Mouse (Mus musculus) midbrain, embryonic 12.5 days (tissue): Measurements from ENCODE around the gene Ythdf1. TPM values are rescaled to one million over a fixed set of nuclear protein-coding genes. Genes with fewer than 3 reads are reported as not detected.

Experiments used
- ATAC-seq: fragments of 200-750 bp; cut with Nextera tagmentation; 2 replicates; pipeline ENCODE4 v1.8.0; 2017; ENCODE audit warnings: low read depth, moderate TSS enrichment, moderate library complexity; ENCODE audit not compliant: low FRiP score
- H3K27ac ChIP-seq: fragments of 300-500 bp; sonication (generic); replicated peaks from 2 replicates; pipeline ENCODE4 v1.5.1; 2016; ENCODE audit warnings: mild to moderate bottlenecking
- H3K27me3 ChIP-seq: fragments of 300-500 bp; sonication (generic); 2 replicates; pipeline ENCODE4 v1.6.1; 2016; ENCODE audit warnings: mild to moderate bottlenecking
- H3K36me3 ChIP-seq: fragments of 300-500 bp; sonication (generic); 2 replicates; pipeline ENCODE4 v1.6.1; 2016
- H3K4me1 ChIP-seq: fragments of 300-500 bp; sonication (generic); 2 replicates; pipeline ENCODE4 v1.6.1; 2016
- H3K4me2 ChIP-seq: fragments of 300-500 bp; sonication (generic); replicated peaks from 2 replicates; pipeline ENCODE4 v1.6.1; 2016; ENCODE audit warnings: mild to moderate bottlenecking, moderate library complexity
- H3K4me3 ChIP-seq: fragments of 300-500 bp; sonication (generic); 2 replicates; pipeline ENCODE4 v1.5.1; 2016; ENCODE audit warnings: mild to moderate bottlenecking
- H3K9ac ChIP-seq: fragments of 300-500 bp; sonication (generic); replicated peaks from 2 replicates; pipeline ENCODE4 v1.6.1; 2016; ENCODE audit warnings: mild to moderate bottlenecking, moderate library complexity
- H3K9me3 ChIP-seq: fragments of 300-500 bp; sonication (generic); 2 replicates; pipeline ENCODE4 v1.6.1; 2016; ENCODE audit warnings: mild to moderate bottlenecking
- WGBS: fragments of 180-500 bp; shearing (Covaris S2); methylation state at CpG from one replicate; pipeline ENCODE4 v1.1.7; 2016; 5-methylcytosine and 5-hydroxymethylcytosine counted together
- polyA plus RNA-seq: library from polyadenylated mRNA; unstranded; fragments of >200 nt; fragmentation: Nextera tagmentation; extraction: Ambion mirVana; gene quantifications from 2 replicates; pipeline ENCODE4 v1.2.1, GENCODE M21; 2016

Ythdf1 gene
- polyA plus RNA-seq, 1 experiment from 2014 or later: 65.2 TPM

DNA sequence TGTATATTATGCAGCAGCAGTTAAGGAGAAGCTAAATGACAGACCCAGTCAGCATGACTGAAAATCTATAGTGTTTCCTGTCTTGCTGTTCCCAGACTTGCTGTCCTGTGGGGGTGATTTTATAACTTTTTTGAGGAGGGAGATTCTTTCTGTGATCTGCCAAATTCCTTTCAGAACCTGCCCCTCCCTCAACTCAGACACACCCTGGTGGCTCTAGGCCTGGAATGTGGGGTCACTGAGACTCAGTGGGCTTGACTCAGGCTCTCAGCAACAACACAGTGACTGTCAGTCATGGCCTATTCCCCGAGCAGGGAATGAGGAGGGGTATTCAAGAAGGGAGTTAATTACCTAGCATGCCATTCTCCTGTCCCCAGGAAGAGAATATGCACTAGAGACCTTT is 29.2 kb upstream of the Ythdf1 start:
- H3K27me3 ChIP-seq: no peaks in the 10 kb centered on the region

DNA sequence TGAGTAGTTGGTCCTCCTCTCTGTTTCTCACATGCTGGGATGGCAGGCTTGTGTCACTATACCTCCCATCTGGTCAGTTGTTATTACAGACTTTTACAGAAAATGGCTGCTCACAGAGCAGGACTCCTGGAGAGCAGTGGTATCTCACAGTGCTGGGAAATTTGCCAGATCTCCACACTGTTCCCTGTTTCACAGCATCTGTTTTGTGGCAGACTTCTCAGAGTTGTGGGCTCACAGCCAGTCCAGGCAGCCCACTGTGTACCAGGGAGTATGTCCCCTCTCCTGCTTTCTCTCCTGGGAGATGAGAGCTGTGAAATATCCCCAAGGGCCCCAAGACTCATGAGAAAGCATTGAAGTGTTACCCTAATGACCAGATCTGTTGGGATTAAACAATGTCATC is 21.1 kb upstream of the Ythdf1 start:
- Histone ChIP-seq H3K9me3 (no peaks in the 10 kb centered on the region), H3K4me1 (no peaks in the 10 kb centered on the region), H3K4me2 (no peak overlapping the region), H3K27me3 (no peaks in the 10 kb centered on the region), H3K4me3 (no peak overlapping the region), H3K9ac (no peak overlapping the region), H3K27ac (no peak overlapping the region), H3K36me3 (peaks cover 24% of the 10 kb centered on the region)
- no peak for ATAC-seq

More for the DNA sequence above, 29.2 kb upstream of the Ythdf1 start:
- Histone ChIP-seq H3K36me3 (no peaks in the 10 kb centered on the region), H3K4me3 (no peak overlapping the region), H3K27ac (no peak overlapping the region), H3K4me1 (peaks cover 48% of the 10 kb centered on the region), H3K9ac (no peak overlapping the region), H3K9me3 (no peaks in the 10 kb centered on the region), H3K4me2 (no peak overlapping the region)
- no peak for ATAC-seq
- WGBS: 64% methylated on average over 1 of the region's 1 CpGs

DNA sequence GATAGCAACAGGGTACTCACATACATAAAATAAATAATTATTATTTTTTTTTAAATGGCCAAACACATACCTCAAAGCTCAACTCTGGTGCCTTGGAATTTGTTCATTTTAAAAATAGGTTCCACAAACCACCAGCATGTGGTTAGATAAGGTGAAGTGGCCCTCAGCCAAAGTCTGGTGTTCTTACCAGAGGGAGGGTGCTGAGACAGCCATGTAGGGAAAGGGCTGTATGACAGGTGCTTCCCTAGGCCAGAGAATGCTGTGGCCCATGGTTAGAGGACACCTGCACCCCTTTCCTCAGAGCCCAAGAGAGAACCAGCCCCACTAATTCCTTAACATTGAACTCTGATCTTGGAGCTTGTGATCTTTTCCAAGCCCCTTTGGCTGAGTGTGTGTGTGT is 19.4 kb upstream of the Ythdf1 start:
- Histone ChIP-seq H3K36me3 (peaks cover 32% of the 10 kb centered on the region), H3K27ac (no peak overlapping the region), H3K4me2 (no peak overlapping the region), H3K4me3 (no peak overlapping the region), H3K27me3 (no peaks in the 10 kb centered on the region), H3K9ac (no peak overlapping the region), H3K4me1 (no peaks in the 10 kb centered on the region), H3K9me3 (no peaks in the 10 kb centered on the region)
- ATAC-seq: no peak

DNA sequence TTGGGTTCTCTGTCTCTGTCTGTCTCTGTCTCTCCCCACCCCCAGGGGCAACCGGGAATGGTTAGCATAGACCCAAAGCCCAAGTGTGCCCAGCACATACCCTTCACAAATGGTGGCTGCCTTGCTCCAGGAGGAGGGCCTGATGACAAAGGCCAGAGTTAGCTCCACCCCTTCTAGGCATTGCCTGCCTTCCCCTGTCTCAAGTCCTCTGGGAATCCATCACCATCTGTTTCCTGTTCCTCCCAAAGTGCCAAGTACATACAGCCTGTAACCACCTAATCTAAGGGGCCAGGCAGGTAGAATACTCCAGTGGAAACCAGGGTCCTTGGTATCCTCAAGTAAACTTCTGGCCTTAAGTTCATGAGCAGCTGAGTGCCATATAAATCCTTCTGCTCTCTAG is 11.7 kb upstream of the Ythdf1 start:
- H3K4me3 ChIP-seq: no peak overlapping the region
- H3K4me1 ChIP-seq: peaks cover 10% of the 10 kb centered on the region; the same call in 1 of the 2 replicates
- no peaks in the 10 kb centered on the region for H3K9me3 ChIP-seq
- peak overlapping the region; percentile 30; the same call in 1 of the 2 replicates for H3K27ac ChIP-seq
- peaks cover 20% of the 10 kb centered on the region; the same call in 1 of the 2 replicates for H3K36me3 ChIP-seq
- ATAC-seq: 0 out of 2 replicates have a peak, but pooled peaks have one; percentile 38
- H3K4me2 ChIP-seq: no peak overlapping the region
- H3K27me3 ChIP-seq: no peaks in the 10 kb centered on the region
- WGBS: 73% methylated on average over 1 of the region's 1 CpGs
- H3K9ac ChIP-seq: no peak overlapping the region

DNA sequence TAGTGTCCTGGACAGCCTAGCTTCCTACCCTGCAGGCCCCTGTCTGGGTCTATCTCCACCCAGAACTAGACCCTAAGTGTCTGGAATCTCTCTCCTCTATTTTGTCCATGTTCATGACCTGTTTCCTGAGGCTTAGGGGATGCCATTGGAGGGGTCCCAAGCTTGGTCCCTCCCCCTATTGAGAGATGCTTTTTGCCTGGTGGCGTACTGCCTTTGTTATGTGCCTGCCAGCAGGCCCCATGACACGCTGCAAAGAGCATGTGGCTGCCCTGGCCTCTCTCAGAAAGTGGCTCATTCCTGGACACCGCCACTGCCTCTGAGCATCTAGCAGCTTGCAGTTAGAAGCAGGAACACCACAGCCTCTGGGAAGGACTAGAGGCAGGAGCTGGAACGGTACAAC is 8.0 kb upstream of the Ythdf1 start, which contains the start of gene Birc7:
Gene Birc7, plus strand, starts transcription at position 301 of the 400 bp plus-strand sequence.
- Histone ChIP-seq H3K9me3 (no peaks in the 10 kb centered on the region), H3K4me2 (no peak within 1 kb of the TSS), H3K4me1 (peaks cover 10% of the 10 kb centered on the region; the same call in 1 of the 2 replicates), H3K4me3 (no peak within 1 kb of the TSS), H3K36me3 (0 out of 2 replicates have a peak, but pooled peaks cover 5% of the 10 kb centered on the region), H3K27me3 (no peaks in the 10 kb centered on the region), H3K27ac (no peak within 1 kb of the TSS), H3K9ac (peak within 1 kb of the TSS; percentile 34; the same call in 1 of the 2 replicates)
- WGBS: 42% methylated on average over 4 of the region's 4 CpGs
- ATAC-seq: no peak

- Histone ChIP-seq H3K4me1 (peaks cover 6% of the 10 kb centered on the region; the same call in 1 of the 2 replicates), H3K4me2 (no peak overlapping the region), H3K27ac (no peak overlapping the region), H3K27me3 (0 out of 2 replicates have a peak, but pooled peaks cover 4% of the 10 kb centered on the region), H3K9me3 (no peaks in the 10 kb centered on the region), H3K36me3 (no peaks in the 10 kb centered on the region), H3K4me3 (no peak overlapping the region), H3K9ac (no peak overlapping the region)
- 3% methylated on average over 4 of the region's 4 CpGs for WGBS
- no peak for ATAC-seq
Measured at GRCm38 (mm10) chr2:180925176-180925575, 4.4 kb upstream of the Ythdf1 start.

DNA sequence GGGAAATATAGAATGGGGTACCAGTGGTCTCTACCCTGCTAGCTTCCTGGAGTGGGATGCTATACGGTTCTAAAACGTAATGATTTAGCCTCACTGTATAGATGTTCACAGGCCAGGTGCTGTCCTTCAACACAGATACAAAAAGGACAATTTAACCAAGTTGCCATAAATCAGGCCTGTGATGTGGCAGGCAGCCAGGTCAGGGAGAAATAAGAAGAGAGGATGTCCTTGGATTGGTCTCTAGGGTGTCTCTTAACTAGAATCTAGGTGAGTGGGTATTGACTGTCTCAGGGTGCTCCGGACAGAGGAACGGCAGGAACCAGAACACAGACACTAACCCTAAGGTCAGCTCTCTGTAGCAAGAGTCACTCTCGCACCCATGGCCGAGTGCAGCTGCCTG is 2.0 kb upstream of the Ythdf1 start:
- H3K27ac ChIP-seq: no peak overlapping the region
- H3K9me3 ChIP-seq: no peaks in the 10 kb centered on the region
- peaks cover 18% of the 10 kb centered on the region for H3K4me1 ChIP-seq
- no peak for ATAC-seq
- no peak overlapping the region for H3K9ac ChIP-seq
- 89% methylated on average over 6 of the region's 6 CpGs for WGBS
- H3K4me2 ChIP-seq: no peak overlapping the region
- 0 out of 2 replicates have a peak, but pooled peaks cover 4% of the 10 kb centered on the region for H3K27me3 ChIP-seq
- H3K4me3 ChIP-seq: no peak overlapping the region
- H3K36me3 ChIP-seq: peaks cover 9% of the 10 kb centered on the region

DNA sequence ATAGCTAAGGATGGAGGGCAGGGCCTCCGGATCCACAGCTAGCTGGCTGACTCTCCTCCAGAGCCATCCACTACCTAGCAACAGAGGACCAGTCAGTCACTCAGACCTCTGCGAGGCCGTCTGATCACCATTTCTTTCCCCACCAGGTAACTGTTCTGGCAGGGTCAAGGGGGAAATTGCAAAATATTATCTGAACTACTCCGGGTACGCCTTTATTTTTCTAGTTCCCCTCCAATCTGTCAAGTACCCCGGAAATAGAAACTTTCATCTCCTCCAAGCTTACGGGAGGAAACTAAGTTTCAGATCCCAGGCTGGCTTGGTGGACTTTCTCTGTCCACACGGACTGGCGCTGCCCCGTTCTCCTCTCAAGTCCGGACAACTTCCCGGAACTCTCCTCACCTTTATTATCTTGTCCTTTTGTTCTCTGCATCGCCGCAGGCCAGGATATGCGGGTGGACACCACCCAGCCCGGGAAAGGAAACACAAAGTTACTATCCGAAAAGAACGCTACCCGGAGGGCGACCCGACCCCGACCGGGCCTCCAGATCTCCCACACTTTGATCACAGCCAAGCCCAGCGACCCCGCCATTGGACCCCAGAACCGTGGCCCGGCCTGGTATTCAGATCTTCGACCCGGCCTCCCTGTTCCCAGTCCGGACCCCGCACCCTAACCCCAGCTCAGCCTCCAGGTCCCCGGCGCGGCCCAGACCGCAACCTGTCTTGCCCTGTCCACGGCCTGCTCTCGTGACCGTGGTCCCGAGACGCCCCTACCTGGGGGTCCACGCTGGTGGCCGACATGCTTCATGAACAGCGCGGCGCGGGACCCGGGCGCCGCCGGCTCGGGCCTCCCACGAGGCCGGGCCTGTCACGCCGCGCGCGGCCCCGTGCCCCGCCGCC is 588 bp downstream of the Ythdf1 start:
- Histone ChIP-seq H3K27ac (peak overlapping the region; percentile 52), H3K36me3 (peaks cover 29% of the 10 kb centered on the region), H3K9me3 (no peaks in the 10 kb centered on the region), H3K27me3 (0 out of 2 replicates have a peak, but pooled peaks cover 4% of the 10 kb centered on the region), H3K9ac (peak overlapping the region; percentile 98), H3K4me1 (peaks cover 18% of the 10 kb centered on the region), H3K4me3 (peak overlapping the region; percentile 99), H3K4me2 (peak overlapping the region; percentile 83)
- peak; percentile 76 for ATAC-seq
- WGBS: 1% methylated on average over 47 of the region's 61 CpGs

GRCm38 (mm10) chr2:180915886-180916433 is 4.8 kb downstream of the Ythdf1 start:
- Histone ChIP-seq H3K9me3 (no peaks in the 10 kb centered on the region), H3K36me3 (peaks cover 69% of the 10 kb centered on the region), H3K27me3 (no peaks in the 10 kb centered on the region), H3K4me1 (peaks cover 18% of the 10 kb centered on the region), H3K4me3 (no peak overlapping the region), H3K9ac (0 out of 2 replicates have a peak overlapping the region, but pooled peaks have one; percentile 1), H3K27ac (no peak overlapping the region), H3K4me2 (no peak overlapping the region)
- WGBS: 93% methylated on average over 3 of the region's 3 CpGs
- ATAC-seq: no peak

GRCm38 (mm10) chr2:180910928-180911327 is 9.8 kb downstream of the Ythdf1 start:
- Histone ChIP-seq H3K27ac (no peak overlapping the region), H3K9ac (no peak overlapping the region), H3K4me1 (peaks cover 10% of the 10 kb centered on the region), H3K27me3 (no peaks in the 10 kb centered on the region), H3K4me2 (no peak overlapping the region), H3K4me3 (no peak overlapping the region), H3K36me3 (peaks cover 70% of the 10 kb centered on the region), H3K9me3 (no peaks in the 10 kb centered on the region)
- no peak for ATAC-seq
- WGBS: 95% methylated on average over 12 of the region's 12 CpGs

GRCm38 (mm10) chr2:180905556-180906221 is 15.1 kb downstream of the Ythdf1 start:
- Histone ChIP-seq H3K27ac (peak overlapping the region; percentile 47), H3K4me2 (peak overlapping the region; percentile 7; the same call in 1 of the 2 replicates), H3K9ac (no peak overlapping the region), H3K27me3 (no peaks in the 10 kb centered on the region), H3K4me3 (no peak overlapping the region), H3K36me3 (peaks cover 38% of the 10 kb centered on the region), H3K4me1 (peaks cover 16% of the 10 kb centered on the region), H3K9me3 (no peaks in the 10 kb centered on the region)
- 72% methylated on average over 5 of the region's 5 CpGs for WGBS
- no peak for ATAC-seq
